Mouse (Mus musculus) gastrocnemius, postnatal 10 days (tissue): ENCODE measurements at regions not wholly inside any gene's neighbourhood (a gene's known extent, or its start where the extent isn't known, plus 50 kb on each side); places are given as distances from the start of the nearest gene placed in this dataset.
A peak's percentile ranks its signal among the peaks of the same experiment; 100 is the strongest.

ENCODE experiments used
- DNase-seq: peaks from one replicate; pipeline ENCODE4 v3.0.0; 2021; ENCODE audit warnings: mixed read lengths

DNA sequence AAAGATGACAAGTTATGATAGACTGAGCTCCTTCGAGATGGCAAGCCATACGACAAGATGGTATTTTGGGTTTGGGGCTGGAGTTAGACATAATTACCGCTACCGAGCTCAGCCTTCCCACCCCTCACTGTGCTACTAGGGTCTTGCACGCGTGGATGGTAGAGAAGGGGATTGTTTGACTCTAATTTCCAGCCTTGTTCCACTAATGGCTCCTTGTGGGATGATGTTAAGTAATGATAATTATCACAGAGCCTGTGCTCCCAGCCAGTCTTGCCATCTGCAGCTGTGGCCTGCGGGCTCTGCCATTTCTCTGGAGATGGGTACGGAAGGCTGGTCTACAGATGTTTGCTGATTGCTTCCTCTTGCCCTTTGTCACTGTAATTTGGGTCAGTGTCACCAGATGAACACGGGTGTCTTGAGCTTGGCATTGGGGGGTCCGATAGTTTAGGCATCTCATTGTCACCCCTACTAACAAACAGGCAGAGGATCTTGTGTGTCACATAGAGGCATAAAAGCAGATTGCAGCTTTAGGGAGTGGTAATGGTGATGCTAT lies 108.8 kb upstream of the Ctbp2 start:
- no peak for DNase-seq

GRCm38 (mm10) chr7:133230806-133231205 lies 106.7 kb upstream of the Ctbp2 start:
- DNase-seq = no peak

DNA sequence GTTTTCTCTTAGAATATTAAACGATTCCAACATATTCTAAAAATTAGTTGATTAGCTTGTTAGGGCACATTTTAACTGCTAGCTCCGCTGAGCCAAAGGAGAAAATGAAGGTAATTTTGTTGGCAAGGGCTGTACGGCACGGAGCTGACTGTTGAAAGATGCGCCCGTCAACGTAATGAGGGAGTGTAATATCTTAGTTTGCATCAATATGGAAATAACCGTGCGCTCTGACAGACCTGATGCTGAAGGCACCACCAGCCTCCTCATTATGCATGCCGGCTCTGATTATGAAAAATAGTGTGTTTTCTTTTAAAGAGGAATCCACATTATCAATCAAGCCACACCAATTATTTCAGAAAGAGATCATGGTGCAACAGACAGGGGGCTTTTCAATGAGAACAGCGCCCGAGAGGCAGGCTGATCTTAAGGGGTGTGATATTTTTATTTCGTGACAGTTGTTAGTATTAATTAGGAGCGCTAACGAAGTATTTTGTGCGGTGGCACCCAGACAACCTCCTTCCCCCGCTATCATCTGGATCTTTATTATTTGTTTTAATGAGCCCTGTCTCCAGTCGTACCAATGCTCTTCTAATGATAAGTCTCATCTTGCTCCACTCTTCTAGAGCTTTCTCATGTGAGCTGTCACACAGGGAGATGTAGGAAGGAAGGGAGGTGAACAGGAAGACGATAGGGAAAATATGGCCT lies 99.9 kb upstream of the Ctbp2 start:
- DNase-seq = no peak

- no peak for DNase-seq
These were observed 88.2 kb upstream of the Ctbp2 start for GRCm38 (mm10) chr7:133212328-133212727.

GRCm38 (mm10) chr7:133205704-133206103 lies 81.5 kb upstream of the Ctbp2 start:
- no peak for DNase-seq

DNA sequence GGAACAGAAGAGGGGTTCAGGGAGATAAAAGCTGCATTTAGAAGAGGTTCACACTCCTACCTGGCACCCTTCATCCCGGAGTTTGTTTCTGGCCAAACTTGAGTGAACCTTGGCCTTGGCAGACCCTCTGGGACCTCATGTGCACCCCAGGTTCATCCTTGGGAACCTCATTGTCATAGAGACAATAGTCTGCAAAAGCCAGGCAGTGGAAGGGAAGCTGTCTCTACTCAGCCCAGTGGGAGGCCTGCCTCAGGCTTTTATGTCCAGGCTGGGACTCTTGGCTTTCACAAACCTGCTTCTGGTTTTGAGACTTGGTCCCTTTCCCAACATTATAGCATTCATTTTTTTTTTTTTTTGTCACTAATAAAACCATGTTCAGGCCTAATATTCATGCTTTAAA lies 80.3 kb upstream of the Ctbp2 start:
- no peak for DNase-seq

DNA sequence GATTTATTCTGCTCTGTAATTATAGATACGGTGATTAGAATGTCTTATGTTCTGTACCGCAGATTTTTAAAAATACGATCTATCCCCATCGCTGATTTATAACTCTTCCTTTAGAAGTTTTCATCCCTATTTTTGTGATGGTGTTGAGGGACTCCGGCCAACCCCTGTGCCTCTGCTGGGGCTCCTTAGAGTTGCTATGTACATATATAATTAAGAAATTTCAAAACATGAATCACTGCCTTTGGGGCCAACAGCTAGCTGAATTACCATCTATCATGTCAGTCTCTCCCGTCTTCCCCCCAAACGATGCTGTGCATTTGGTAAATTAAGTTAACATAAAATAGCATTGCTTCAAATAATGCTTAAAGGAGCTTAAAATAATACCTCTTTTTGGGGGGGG lies 79.8 kb upstream of the Ctbp2 start:
- DNase-seq = no peak

DNA sequence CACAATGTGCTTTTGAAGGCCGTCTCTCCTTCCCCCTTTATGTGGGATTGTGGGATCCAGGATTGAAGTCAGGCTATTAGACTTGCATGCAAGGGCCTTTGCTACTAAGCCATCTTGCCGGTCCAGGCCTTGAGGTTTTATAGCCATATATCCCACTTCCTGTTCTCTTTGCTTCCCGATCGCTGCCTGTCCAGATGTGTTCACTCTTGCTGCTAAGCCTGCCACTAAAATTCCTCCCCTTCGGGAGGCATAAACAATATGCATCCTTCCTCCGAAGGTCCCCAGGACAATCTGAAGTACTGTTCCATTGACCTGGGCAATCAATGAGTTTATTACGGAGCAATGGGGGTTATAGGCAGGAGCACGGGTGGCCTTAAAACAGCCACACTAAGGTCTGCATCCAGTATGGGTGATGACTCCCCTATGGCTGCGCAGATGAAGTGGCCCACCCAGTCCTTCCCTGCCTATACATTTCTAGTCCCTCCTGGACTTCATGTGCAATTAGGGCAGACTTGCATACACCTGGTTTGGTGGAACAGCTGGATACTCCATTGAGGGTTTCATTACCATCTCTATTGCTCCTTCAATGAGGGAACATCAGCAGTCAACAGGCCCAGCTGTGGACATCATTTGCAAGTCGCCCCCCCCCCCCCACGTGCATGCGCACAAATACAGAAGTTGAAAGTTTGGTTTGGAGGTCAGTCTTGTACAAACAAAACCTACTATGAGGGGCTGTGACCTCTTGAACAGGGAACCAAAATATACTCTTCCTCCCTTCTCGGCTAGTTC lies 78.1 kb upstream of the Ctbp2 start:
- no peak for DNase-seq

DNA sequence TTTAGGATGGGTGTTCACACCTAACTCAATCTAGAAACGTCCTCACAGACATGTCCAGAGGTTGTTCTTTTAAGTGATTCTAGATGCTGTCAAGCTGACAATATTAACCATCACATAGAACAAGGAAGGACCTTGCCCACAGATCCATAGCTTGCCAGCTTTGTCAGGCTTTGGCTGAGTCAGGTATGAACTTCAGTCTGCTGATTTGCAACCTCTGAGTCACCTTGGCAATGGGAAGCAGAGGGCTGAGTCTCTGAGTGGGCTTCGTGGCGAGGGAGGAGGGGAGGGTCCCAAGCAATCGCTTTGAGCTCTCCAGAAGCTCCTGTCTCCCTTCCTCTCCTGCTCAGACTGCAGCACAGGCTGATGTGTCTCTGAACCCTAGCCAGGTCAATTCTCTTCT lies 74.9 kb upstream of the Ctbp2 start:
- DNase-seq = no peak

GRCm38 (mm10) chr7:133189880-133190462 lies 65.8 kb upstream of the Ctbp2 start:
- DNase-seq = no peak

DNA sequence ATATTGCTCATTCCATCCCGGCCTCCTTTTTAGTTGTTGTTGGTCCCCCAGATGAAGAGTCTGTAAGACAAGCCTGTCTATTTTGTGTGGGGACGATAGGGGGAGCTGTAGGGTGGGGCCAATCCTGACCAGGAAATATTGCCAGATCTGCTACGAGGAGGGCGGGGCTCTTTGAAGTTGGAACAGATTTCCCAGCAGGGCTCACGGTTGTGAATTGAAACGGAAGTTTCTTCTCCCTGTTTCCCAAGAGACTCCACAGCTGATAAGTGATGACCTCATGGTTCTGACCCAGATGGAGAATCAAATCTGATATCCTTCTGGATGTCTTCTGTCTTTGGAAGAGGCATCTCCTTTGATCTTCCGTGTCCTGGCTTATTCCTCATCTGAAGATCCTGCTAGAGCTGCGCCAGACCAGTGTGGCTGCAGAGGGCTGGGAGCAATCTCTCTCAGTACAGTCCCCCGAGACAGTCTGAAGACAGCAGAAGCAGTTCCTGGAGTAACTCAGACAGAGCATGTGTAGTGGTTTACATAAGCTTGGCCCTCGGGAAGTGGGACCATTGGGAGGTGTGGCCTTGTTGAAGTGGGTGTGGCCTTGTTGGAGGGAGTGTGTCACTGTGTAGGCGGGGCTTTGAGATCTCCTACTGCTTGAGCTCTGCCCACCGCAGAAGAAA lies 61.9 kb upstream of the Ctbp2 start:
- DNase-seq = peak; percentile 61

- DNase-seq = no peak
These were observed 60.9 kb upstream of the Ctbp2 start for GRCm38 (mm10) chr7:133184905-133185594.

DNA sequence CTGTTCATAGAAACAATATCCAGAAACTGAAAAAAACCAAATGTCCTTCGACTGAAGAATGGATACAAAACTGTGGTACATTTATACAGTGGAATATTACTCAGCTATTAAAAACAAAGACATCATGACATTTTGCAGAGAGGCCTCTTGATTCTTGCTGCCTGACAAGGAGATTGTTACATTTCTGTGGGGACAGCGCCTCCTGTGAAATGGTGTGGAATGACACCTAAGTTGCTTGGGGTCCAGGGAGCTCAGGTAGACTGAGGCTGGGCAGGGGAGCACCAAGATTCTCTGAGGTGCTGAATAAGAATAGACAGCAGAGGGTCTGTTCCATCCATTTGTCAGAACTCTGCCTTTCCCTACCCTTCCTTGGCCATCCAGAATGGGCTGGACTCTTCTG lies 57.2 kb upstream of the Ctbp2 start:
- DNase-seq = no peak

GRCm38 (mm10) chr7:133177179-133177575 lies 53.0 kb upstream of the Ctbp2 start:
- no peak for DNase-seq

DNA sequence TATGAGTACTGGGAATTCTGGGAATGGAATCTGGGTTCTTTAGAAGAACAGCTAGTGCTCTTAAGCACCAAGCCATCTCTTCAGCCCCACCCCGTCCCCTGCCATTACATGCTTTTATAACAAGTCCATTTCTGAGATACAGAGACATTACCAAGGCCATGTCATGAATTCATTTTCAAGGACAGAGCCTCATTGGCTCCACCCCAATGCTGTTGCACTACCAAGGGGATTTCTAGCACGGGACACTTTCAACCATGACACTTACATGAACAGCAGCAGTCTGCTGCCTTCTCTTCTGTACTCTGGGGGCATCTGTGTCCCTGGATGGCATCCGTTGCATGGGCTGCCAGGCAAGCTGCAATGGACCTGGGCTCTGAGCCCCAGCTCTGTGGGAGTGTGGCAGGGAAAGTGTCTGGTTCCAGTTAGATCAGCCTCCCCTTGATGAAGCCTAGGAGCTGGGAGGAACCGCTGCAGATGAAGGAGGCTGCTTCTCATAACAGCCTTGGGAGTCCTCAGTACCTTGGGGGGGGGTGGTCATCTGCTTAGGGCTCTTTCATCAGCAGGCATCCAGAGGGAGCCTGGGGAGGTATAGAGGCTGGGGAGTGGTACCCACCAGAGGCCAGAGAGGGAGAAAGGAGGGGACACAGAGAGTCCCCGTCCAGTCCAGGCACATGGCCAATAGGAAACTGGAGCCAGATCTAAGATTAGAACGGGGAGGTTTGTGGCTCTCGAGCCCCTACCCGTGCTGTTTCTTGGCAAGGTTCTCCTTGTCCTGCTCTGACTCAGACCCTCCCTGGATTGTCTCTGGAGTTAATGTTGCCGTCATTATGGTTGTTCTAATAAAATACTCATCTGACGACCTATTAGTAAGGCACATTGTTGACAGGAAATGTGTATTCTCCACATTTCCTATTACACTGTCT lies 52.4 kb upstream of the Ctbp2 start:
- DNase-seq = peak; percentile 51
